Mouse (Mus musculus) frontal cortex, postnatal 36 days (tissue): ENCODE results near the gene Pard3b.

Source experiments
- DNase-seq, 2 experiments: peaks; one replicate each; pipeline ENCODE4 v3.0.0; 2022; ENCODE audit warnings: low spot score in 2 of 2

Gene Pard3b

DNA sequence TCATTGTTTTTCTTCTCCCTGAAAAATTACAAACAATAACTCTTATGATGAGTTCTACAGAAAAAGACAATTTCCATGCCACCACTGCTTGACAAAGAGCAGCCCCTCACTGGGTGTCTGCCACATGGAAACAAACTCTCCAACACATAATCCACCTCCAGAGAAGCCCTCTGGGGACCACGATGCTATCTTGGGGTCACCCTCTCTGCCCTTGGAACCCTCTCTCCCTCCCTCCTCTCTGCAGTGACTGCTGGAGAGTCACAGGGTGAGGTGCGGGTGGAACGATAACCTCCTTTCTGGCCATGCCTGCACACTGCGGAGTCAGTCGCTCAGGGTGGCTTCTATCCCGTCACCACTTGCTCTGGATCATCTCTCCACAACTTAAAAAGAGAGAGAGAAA, 996.6 kb downstream of the Pard3b start:
- no peak for DNase-seq

DNA sequence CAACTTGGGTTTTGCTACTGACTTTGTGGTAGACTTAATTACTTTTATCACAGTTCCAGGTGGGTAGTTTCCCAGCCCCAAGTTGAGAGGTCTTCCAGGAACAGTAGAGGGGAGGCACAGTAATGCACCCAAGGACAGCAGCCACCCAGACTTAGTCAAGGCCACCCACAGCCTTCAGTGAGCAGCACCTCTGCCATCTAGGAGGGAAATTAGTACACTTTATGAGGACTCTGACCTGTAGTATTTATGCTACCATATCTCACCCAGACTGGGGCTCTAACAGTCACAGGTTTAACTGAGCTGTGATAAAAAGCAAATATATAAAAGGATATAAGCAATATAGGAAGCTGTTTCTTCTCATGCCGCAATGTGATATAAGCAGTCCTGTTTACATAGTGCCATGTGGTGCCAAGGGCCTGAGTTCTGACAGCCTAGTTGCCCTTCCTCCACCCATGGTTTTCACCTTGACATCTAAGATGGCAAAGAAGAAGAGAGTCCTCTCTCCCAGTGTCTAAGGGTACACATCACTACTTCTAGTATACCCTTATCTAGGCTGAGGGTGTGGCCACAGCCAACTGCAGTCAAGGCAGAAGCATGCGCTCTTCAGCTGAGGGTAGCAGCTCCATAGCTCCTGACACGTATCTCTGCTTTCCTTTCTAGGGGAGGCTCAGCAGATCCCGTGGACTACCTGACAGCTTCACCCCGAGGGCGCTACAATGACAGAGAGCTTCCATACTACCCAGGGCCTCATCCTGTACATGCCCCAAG, 998.5 kb downstream of the Pard3b start:
- no peak for DNase-seq

DNA sequence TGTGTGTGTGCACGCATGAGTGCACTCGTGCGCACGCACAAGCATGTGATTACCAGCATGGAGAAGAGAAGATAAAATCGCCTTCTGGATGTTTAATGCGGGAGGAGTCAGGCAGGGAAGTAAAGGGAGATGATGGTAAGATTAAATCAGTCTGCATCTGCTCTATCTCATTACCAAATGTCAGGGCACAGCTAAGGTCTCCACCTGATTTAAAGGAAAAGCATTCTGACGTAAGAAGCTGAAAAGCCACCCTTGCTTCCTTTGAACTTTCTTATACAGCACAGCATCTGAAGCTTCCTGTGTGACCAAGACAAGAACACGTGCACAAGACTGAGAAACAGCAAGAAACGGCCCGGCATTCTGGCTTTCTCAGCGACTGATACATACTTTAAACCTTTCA, 1000.4 kb downstream of the Pard3b start:
- no peak for DNase-seq

DNA sequence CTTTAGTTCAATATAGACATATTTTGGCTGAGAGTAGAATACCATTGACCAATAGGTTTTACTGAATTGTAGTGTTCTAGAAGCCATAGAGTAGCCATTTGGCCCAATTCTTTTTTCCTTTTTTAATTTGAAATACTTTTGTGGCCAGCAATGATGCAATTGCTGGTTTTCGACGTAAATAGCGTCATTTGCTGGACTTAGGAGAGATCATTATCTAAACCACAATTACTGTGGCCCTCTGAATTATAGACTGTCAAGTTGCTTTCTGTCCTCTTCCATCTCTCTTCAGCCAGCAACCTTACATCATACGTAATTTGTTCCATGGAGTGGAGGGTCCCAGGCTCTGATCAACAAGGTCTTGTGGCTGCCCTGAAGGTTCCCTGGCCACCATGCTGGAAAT, 1000.8 kb downstream of the Pard3b start:
- DNase-seq: no peak

DNA sequence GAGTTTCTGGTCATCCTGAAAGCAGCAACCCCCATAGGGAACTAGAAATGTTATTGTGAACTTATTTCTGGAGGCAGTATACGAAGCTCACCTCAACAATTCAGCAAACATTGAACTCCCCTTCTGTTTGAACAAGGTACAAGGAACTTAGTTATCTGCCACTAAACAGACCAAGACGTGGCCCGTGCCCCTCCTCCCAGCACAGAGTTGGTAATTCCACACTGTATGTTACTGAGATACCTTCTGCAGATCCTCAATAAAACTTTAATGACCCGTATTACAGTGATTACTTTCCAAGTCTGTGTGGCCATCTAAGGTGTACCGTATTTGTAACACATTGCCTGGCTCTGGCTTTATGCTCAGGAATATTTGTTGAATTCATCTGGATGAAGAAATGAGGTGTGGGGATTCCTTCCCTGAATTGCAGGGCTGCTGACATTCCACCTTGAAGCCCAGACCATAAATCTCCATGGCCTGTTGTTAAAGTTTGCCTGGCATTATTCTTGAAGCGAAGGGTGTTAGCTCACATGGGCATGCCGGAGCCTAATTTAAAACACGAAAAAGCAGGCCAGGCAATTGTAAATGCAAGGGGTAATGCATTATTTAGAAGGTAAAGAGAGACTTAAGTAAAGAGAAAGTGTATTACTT, 1006.1 kb downstream of the Pard3b start:
- DNase-seq: no peak

DNA sequence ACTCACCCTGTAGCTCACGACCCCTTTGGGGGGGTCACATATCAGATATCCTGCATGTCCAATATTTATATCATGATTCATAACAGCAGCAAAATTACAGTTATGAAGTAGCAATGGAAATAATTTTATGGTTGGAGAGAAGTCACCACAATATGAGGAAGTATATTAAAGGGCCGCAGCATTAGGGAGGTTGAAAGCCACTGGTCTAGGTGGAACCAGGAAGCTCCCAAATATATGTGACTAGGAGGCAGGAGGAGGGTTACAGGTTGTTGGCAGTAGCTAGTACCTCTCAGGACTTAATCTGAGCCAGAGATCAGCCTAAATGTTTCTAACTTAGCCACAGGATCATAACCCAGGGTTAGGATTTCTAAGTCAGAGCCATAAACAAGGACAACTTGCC, 1008.2 kb downstream of the Pard3b start:
- DNase-seq: no peak

DNA sequence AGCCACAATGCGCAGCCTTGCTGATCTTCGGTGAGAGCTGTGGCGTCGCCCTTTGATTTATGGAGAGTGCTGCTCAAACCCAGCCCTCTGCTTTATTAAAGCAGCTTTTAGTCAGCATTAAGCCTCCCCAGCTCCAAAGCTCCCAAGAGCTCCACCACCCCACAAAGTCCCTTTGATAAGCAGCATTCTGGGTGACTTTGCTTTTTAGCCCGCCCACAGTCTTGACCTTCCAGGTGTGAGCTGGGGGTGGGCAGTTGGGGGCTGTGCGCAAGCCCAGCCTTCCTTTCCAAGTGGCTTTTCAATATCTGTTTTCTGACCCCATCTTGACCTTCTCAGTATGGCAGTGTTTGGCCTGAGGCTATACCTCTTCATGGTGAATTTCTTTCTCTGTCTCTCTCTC, 1009.5 kb downstream of the Pard3b start:
- DNase-seq: no peak

DNA sequence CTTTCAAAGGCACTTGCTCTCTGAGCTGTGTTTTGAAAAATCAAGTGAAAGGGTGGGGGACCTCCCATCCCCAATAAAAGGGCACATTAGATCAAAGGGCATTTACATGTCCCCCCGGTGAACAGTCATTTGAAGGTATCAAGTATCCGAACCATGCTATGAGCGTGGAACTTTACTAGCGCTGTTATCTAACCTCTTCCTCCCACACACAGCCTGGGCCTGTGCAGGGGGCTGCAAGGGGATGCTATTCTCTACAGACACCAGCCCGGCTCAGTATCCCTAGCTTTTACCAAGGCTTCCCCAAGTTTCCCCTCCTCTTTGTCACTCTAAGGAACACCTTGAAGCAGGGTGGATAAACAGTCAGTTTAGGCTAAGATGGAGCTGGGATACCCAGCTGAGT, 1010.0 kb downstream of the Pard3b start:
- no peak for DNase-seq

DNA sequence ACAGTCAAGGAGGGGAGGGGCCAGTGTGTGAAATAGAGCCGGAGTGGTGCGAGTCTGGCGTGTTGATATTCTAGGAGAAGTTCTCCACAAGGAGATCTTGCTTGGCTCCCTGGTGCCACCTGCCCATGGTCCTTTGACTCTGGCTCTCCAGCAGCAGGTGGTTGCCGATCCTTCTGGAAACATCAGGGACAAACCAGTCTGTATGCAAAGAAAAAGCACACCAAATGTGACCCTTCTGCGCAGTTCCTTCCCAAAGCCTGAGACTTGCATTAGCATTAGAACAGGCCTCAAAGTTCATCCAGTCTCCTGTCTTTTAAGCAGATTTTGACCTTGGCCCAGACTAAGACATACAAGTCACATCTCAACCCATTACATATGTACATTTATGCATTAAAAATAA, 1011.9 kb downstream of the Pard3b start:
- no peak for DNase-seq

DNA sequence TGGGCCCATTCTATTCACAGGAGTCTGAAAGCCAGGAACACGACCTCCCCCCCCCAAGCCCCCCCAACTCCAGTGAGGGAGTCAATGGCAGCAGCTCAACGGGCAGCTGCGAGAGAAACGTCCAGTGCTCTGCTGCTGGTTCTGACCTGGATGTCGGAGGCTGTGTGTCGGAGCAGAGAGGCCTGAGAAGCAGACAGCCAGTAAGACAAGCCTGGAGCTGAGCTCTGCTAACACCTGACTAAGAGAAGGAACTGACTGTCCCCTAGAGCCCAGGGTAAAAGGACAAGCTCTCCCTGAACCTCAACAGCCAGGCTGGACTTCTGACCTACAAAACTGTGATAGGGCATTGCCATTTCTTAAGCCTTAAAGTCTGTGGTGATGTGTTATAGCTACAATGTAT, 1015.8 kb downstream of the Pard3b start:
- no peak for DNase-seq

DNA sequence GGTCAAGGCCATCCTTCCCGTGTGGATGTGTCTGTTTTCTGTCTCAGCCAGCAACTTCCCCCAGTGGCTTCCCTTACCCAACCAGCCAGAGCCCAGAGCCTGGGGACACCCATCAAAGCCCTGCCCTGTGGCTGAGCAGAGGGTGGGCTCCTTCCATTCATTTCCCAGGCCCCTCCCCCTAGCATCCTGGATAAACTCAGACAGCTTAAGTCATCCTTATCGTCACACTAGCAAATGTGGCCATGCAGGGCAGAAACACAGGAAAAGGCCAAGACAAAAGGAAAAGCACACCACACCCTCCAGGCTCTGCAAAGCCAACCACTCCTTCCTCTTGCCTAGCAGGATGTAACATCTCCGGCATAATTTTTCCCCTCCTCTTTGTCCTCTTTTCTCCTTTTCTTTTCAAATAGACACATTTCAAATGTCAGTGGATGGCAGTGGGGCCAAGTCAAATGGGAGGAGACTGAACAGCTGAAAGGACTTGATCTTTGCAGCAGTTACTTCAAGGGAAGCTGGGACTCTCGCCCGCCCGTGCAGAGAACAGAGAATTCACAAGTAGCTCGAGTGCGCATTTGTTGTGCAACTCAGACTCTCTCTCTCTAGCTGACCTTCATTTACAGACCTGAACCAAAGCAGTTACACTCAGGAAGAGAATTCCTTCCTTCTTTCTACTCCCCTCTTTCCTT, 1026.5 kb downstream of the Pard3b start:
- DNase-seq: no peak

DNA sequence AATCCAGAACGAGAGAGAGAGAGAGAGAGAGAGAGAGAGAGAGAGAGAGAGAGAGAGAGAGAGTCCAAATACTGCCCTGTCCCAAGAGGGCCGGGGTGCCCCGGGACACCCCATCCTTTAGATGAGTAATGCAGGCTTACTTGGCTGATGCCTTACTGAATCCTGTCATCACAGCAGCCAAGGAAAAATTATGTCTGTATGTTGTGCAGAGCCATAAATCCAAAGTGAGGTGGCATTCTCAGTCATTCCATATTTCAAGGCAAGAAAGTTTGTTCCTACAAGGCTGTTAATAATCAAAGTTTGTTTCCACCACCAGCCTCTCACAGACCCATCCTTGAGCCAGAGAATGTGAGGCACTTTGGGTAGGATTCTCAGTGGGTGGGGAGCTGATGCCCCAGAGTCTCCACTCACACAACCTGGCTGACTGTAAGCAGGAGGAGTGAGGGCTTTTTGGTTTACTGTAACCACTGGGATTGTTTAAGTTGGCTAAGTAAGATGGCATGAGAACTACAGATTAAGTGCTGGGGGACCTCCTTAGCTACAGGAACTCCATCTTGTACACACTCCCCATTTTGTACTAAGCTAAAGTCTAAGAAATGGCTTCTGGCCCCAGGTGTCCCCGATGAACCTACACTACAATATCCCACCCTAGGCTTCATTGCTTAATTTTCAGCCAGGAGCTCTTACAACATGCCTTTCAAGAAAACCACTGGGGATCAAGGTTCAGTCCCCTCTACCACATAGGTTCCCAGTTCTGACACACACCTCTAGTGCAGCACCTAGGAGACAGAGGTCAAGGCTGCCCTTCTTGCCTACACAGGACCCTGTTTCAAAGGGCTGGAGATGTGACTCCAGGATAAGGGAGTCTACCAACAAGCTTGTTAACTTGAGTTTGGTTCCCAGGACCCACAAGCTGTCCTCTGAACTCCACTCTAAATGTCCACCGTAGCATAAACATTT, 1027.4 kb downstream of the Pard3b start:
- DNase-seq: no peak

DNA sequence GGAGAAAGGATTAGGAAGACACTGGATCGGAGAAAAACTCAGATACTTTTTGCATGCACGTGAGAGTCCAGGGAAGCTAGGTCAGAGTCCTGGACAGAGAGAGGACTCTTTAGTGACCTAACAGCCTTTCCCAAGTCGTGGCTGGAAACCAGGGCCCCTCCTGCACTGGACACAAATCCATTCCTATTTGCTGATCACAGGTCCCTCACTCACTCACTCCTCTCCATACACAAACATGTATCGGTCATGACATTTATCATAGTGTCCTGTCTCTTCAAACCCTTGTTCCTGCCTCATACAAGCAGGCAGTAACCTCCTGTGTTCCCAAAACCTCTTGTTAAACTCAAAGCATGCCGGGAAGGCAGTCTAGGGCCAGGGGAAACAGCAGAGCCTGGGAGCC, 1028.2 kb downstream of the Pard3b start:
- no peak for DNase-seq

DNA sequence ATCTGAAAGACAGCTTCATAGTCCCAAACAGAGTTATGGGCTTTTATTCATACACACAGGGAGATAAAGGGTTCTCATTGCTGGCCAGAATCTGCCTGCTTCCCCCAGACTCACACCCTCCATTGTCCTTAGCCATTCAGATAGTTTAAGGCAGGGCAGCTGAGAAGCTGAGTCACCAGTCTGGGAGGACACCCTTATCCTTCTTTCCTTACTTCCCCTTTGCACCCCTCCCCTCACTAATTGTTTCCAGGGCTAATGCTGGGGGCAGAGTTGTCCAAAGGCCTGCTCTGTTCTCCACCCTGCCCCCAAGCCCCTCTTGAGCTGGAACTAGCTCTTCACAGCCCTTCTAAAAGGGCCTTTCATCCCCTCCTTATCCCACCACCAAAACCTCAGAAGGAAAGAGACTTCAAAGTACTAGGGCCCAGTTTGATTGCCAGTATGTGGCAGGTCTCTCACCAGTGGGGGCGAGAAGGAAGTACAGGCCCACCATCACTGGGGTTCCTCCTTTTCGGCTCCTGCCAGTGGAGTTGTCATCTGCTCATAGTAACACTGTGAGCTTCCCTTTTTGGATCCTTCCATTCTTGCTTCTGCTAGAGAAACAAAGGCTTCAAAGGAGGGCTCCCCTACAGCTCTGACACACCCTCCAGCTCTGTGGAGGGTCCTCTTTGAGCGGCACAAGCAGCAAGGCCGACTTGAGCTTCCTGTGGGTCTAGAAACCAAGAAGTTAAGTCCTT, 1040.2 kb downstream of the Pard3b start:
- no peak for DNase-seq

DNA sequence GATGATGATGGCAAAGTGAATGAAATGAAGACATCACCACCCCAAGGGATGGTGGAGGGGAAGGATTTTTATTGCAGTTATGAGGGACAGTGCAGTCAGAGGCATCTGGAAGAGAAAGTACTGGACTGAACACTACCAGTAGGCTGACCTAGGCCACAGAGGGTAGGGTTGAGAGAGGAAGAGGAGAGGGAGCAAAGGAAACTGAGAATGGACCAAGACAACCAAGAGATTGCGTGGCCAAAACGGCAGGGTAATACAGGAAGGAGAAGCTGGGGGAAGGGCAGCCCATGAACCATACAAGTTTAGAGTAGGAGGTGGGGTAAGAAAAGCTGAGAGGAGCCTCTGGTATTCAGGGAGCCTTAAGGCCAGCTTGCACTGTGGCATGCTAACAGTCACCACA, 1040.8 kb downstream of the Pard3b start:
- no peak for DNase-seq

DNA sequence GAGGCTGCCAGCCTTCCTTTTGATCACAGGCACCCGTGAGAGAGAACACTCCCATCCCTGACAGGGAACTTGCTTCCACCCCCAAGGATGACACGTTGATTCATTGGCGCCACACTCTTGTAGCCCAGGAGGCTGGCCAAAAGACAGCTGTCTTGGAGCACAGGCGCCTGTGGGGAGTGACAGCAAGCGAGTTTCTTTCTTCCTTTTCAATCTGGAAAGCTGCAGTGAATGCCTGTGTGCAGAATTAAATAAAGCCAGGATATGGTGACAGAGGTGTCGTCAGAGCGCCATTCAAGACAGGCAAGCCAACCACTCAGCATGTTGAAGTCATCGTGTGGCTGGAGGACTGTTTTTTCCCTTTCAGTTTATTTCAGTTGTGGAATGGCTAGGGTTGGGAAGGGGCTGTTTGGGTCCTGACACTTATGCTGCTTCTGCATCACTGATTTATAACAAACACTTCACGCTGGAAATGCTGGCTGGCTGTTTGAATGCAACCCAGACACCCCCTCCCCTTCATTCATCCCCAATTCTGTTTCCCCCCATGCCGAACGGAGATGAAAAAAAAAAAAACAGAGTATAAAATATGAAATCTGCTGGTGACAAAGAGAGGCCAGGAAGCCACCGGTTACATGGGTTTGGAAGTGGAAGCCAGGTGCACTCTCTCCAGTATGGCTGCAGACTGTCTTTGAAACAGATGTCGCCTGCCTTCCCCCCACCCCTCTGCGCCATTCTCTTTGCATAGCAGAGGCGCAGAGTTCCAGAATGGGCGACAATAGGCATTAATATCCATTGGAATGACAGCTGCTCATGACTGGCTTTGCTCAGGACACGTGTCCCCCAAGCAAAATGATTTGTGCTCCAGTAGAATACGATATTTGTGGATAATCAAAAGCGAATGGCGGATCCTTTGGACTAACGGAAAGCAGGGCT, 1044.1 kb downstream of the Pard3b start:
- peak; percentile 15 to 20 for DNase-seq

DNA sequence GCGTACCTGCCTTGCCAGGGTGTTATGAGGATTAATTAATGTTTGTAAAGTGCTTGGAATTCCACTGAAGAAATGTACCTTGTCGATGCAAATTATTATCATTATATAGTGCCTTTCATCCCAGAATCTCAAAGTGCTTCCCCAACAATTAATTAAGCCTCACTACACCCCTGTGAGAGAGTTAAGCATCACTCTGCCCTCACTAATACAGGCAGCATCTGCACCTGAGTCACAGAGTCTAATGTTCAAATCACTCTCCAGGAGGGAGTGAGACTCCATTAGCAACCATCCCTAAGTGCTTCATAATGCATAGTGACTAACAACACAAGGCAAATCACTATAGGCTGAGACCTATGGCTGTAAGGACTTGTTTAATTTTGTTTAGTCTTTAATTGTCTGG, 1044.9 kb downstream of the Pard3b start:
- DNase-seq: no peak

DNA sequence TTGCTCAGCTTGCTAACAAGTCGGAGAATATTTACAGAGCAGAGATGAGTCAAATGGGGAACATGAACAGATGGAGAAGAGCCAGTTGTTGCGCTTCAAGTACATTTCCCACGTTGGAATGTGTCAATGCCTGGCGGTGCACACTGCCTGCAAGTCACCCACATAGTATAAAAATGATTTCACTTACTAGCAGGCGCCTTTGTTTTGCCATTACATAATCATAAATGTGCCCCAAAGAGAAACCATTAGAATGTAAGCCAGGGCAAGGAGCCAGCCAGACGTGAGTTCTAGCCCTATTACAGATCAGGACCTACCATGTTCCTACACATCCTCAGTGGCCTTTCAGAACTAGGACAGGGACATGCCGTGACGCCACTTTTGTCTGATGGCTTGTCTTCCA, 1048.9 kb downstream of the Pard3b start:
- DNase-seq: peak; percentile 69 to 86

DNA sequence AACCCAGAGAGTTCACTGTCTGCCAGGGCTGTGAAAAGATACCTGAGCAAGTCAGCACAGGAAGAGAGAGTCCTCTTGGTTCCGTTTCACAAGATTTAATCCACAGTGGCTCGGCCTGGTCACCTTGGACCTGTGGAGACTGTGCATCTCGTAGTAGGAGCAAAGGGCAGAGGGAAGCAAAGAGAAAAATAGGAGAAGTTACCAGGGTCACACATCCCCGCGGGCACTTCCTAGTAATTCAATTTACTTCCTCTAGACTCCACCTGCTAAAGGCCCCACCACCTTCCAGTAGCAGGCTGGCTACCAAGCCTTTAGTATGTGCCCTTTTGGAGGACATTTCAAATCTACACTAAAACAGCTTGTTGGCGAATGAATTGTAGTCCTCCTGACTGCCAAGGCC, 1052.6 kb downstream of the Pard3b start:
- DNase-seq: no peak
